In the genomic region with DNA sequence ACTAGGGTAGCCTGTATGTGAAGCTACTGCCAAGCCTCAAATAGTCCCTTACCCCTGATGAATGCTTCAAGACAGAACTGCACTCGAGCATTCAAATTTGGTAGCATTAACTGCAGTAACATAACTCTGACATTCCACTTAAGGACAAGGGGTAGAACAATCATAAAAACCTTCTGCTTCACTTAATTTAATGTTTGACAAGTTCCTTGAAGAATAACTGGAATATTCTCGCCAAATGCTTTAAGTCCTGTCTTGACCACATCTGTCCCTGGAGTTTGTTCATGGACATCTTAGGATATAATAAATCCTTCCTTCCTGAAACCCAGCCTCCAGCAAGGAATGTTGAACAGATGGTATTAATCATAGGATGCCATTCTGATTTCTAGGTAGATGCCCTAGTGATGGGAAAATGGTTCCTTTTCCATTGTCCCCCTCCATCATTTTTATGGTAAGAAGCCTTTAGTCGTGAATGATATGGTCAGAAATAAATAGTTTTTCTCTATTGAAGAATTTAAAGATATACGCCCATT, we compare ENCODE assay signal across 13 mouse cellular contexts.
"Had no signal": no experiment of that assay in that cellular context is flagged by ENCODE, and none has a peak within 500 bp of the region (broad histone marks: within the 10 kb centered on the region; RNA-seq: fewer than 3 reads in every experiment).

No protein-coding gene starts in this region.

- H3K9ac ChIP-seq: limb, embryonic 13.5 days; liver, embryonic 15.5 days; midbrain, embryonic 15.5 days; neural tube, embryonic 12.5 days had no signal

- H3K36me3 ChIP-seq: limb, embryonic 13.5 days; liver, embryonic 15.5 days; midbrain, embryonic 15.5 days; neural tube, embryonic 12.5 days had no signal

- H3K27me3 ChIP-seq: limb, embryonic 13.5 days; liver, embryonic 15.5 days; midbrain, embryonic 15.5 days; neural tube, embryonic 12.5 days had no signal

- H3K4me1 ChIP-seq: liver, embryonic 15.5 days; midbrain, embryonic 15.5 days; neural tube, embryonic 12.5 days had no signal

- H3K4me3 ChIP-seq: layer of hippocampus, adult 2 months; limb, embryonic 13.5 days; liver, embryonic 15.5 days; midbrain, embryonic 15.5 days; neural tube, embryonic 12.5 days had no signal

- H3K9me3 ChIP-seq: limb, embryonic 13.5 days; liver, embryonic 15.5 days; midbrain, embryonic 15.5 days; neural tube, embryonic 12.5 days had no signal

- DNase-seq: kidney, postnatal 4 days; lung, adult 2 months; lung, postnatal 4 days; thymus, adult 18-20 months; thymus, postnatal 14 days had no signal

- H3K4me2 ChIP-seq: limb, embryonic 13.5 days; liver, embryonic 11.5 days; liver, embryonic 15.5 days; midbrain, embryonic 11.5 days; midbrain, embryonic 15.5 days; neural tube, embryonic 12.5 days had no signal

- ATAC-seq: lung, postnatal 0 days; midbrain, embryonic 15.5 days had no signal

- H3K27ac ChIP-seq: layer of hippocampus, adult 2 months; limb, embryonic 13.5 days; liver, embryonic 15.5 days; midbrain, embryonic 15.5 days; neural tube, embryonic 12.5 days had no signal
